ENCODE assay signal across 8 mouse cellular contexts in genomic region chr11:4638261-4638660, GRCm38 (mm10). TPM values are rescaled to one million over a fixed set of nuclear protein-coding genes. Genes with fewer than 3 reads are reported as not detected.
DNase-seq lines count a peak whose midpoint lies in the region; ATAC-seq lines count a peak whose summit lies in the region.

No protein-coding gene starts in this region.

- H3K4me2 ChIP-seq in heart, embryonic 16.5 days (ENCODE audit: low read depth, low read length), result peak overlapping the region; percentile 71
- H3K4me2 ChIP-seq in hindbrain, embryonic 11.5 days (replicated peaks; ENCODE audit: low read depth, low read length), result peak overlapping the region; percentile 78

- no peak for ATAC-seq in heart, embryonic 16.5 days (replicated peaks; ENCODE audit: extremely low read depth, insufficient read depth, low FRiP score)
- ATAC-seq in hindbrain, embryonic 11.5 days (ENCODE audit: low FRiP score), result peak; percentile 33; the same call in 1 of the 2 replicates

- 11% methylated on average over 7 of the region's 7 CpGs for WGBS in heart, embryonic 16.5 days
- 37% methylated on average over 7 of the region's 7 CpGs for WGBS in hindbrain, embryonic 11.5 days
- WGBS in midbrain, embryonic 10.5 days, result 41% methylated on average over 7 of the region's 7 CpGs

- H3K9ac ChIP-seq in heart, embryonic 16.5 days (ENCODE audit: low read length), result peak overlapping the region; percentile 77
- H3K9ac ChIP-seq in hindbrain, embryonic 11.5 days (ENCODE audit: low read depth, low read length), result peak overlapping the region; percentile 76

- no peaks in the 10 kb centered on the region for H3K27me3 ChIP-seq in heart, embryonic 16.5 days (ENCODE audit: control insufficient read depth, insufficient read depth, low read length)
- no peaks in the 10 kb centered on the region for H3K27me3 ChIP-seq in hindbrain, embryonic 11.5 days (ENCODE audit: control insufficient read depth, insufficient read depth, low read length)
- no peaks in the 10 kb centered on the region for H3K27me3 ChIP-seq in midbrain, embryonic 10.5 days (ENCODE audit: low read depth, poor library complexity, severe bottlenecking)

- H3K4me1 ChIP-seq in heart, embryonic 16.5 days (ENCODE audit: control insufficient read depth, insufficient read depth, low read length), result peaks cover 11% of the 10 kb centered on the region
- H3K4me1 ChIP-seq in hindbrain, embryonic 11.5 days (replicated peaks; ENCODE audit: control insufficient read depth, insufficient read depth, low read length), result no peaks in the 10 kb centered on the region
- peaks cover 26% of the 10 kb centered on the region for H3K4me1 ChIP-seq in midbrain, embryonic 10.5 days

- H3K27ac ChIP-seq in heart, embryonic 16.5 days (ENCODE audit: low read length), result no peak overlapping the region; the same call in 1 of the 2 replicates
- H3K27ac ChIP-seq in hindbrain, embryonic 11.5 days (ENCODE audit: low read depth, low read length), result no peak overlapping the region; the same call in 1 of the 2 replicates
- H3K27ac ChIP-seq in midbrain, embryonic 10.5 days (replicated peaks), result peak overlapping the region; percentile 86; the same call in 1 of the 2 replicates

- H3K9me3 ChIP-seq in heart, embryonic 16.5 days (replicated peaks; ENCODE audit: control insufficient read depth, low read length), result no peaks in the 10 kb centered on the region
- no peaks in the 10 kb centered on the region for H3K9me3 ChIP-seq in hindbrain, embryonic 11.5 days (ENCODE audit: control insufficient read depth, low read length)
- no peaks in the 10 kb centered on the region for H3K9me3 ChIP-seq in midbrain, embryonic 10.5 days (replicated peaks)

- H3K36me3 ChIP-seq in heart, embryonic 16.5 days (ENCODE audit: control insufficient read depth, insufficient read depth), result 0 out of 2 replicates have a peak, but pooled peaks cover 2% of the 10 kb centered on the region
- H3K36me3 ChIP-seq in hindbrain, embryonic 11.5 days (ENCODE audit: control insufficient read depth, insufficient read depth, low read length), result no peaks in the 10 kb centered on the region
- H3K36me3 ChIP-seq in midbrain, embryonic 10.5 days, result peaks cover 20% of the 10 kb centered on the region

- no peak for DNase-seq in heart, postnatal 36 days
- DNase-seq in MN1 (ENCODE audit: low spot score), result peak; percentile 54
- DNase-seq in hindbrain, embryonic 11.5 days (ENCODE audit: low spot score), result no peak
- DNase-seq in midbrain, embryonic 10.5 days (ENCODE audit: low spot score), result no peak
- DNase-seq in ovary, postnatal 14 days (ENCODE audit: low spot score), result no peak
- DNase-seq in urinary bladder, postnatal 36 days (ENCODE audit: low spot score in 2 of 2), result no peak
- no peak for DNase-seq in adrenal gland, postnatal 4 days (ENCODE audit: low spot score in 2 of 2)

- peak overlapping the region; percentile 73 for H3K4me3 ChIP-seq in heart, embryonic 16.5 days (ENCODE audit: low read length)
- peak overlapping the region; percentile 66 for H3K4me3 ChIP-seq in hindbrain, embryonic 11.5 days (ENCODE audit: low read depth, low read length)
- peak overlapping the region; percentile 92 for H3K4me3 ChIP-seq in midbrain, embryonic 10.5 days

- intact Hi-C loops in heart, postnatal 36 days (cut with DNase I), result loop anchor here (2.0 kb wide), 1 partner anchor 43 kb away; the partner anchor contains the start of gene Mtmr3

RNA-seq across cellular contexts. Expression of gene Ascc2, which starts 0.7 kb away (rescaled TPM):
- 21.1 and 22.0 TPM in 2 replicates for polyA plus RNA-seq in heart, embryonic 16.5 days (2015; fragmentation: Nextera tagmentation; extraction: Ambion mirVana)
- 10 to 100 TPM; 14.9 to 15.3 TPM for total RNA-seq in heart, postnatal 36 days (2021)
- 31.5 and 33.2 TPM in 2 replicates for polyA plus RNA-seq in hindbrain, embryonic 11.5 days (2014; fragmentation: Nextera tagmentation; extraction: Ambion mirVana)
- polyA plus RNA-seq in midbrain, embryonic 10.5 days (2016; fragmentation: Nextera tagmentation; extraction: Ambion mirVana), result 32.2 and 34.2 TPM in 2 replicates
- total RNA-seq in adrenal gland, postnatal 4 days (2021), result 10 to 100 TPM; 37.9 to 40.1 TPM

RNA-seq across cellular contexts. Expression of gene Gm11032, which starts 18.4 kb away (rescaled TPM):
- not detected in 2 replicates for polyA plus RNA-seq in heart, embryonic 16.5 days (2015; fragmentation: Nextera tagmentation; extraction: Ambion mirVana)
- total RNA-seq in heart, postnatal 36 days (2021), result not detected
- not detected in 2 replicates for polyA plus RNA-seq in hindbrain, embryonic 11.5 days (2014; fragmentation: Nextera tagmentation; extraction: Ambion mirVana)
- not detected in 2 replicates for polyA plus RNA-seq in midbrain, embryonic 10.5 days (2016; fragmentation: Nextera tagmentation; extraction: Ambion mirVana)
- total RNA-seq in adrenal gland, postnatal 4 days (2021), result not detected

RNA-seq across cellular contexts. Expression of gene Mtmr3, which starts 43.6 kb away (rescaled TPM):
- 21.2 and 24.3 TPM in 2 replicates for polyA plus RNA-seq in heart, embryonic 16.5 days (2015; fragmentation: Nextera tagmentation; extraction: Ambion mirVana)
- 10 to 100 TPM; 50.4 to 54.4 TPM for total RNA-seq in heart, postnatal 36 days (2021)
- 29.2 and 33.1 TPM in 2 replicates for polyA plus RNA-seq in hindbrain, embryonic 11.5 days (2014; fragmentation: Nextera tagmentation; extraction: Ambion mirVana)
- 27.0 and 31.2 TPM in 2 replicates for polyA plus RNA-seq in midbrain, embryonic 10.5 days (2016; fragmentation: Nextera tagmentation; extraction: Ambion mirVana)
- total RNA-seq in adrenal gland, postnatal 4 days (2021), result 10 to 100 TPM; 81.9 to 85.2 TPM
